Mouse (Mus musculus): ENCODE data around the gene Nkx1-2. TPM values are rescaled to one million over a fixed set of nuclear protein-coding genes. Genes with fewer than 3 reads are reported as not detected.

Nkx1-2 gene
- polyA plus RNA-seq, 1 experiment from 2014 or later = not detected

GRCm38 (mm10) chr7:132595787-132596186 is 3.6 kb downstream of the Nkx1-2 start:
- H3K9me3 ChIP-seq (replicated peaks; ENCODE audit: control insufficient read depth, low read length) = no peaks in the 10 kb centered on the region
- ATAC-seq (no peak), DNase-seq (ENCODE audit: low spot score) (no peak)
- no peak overlapping the region for H3K4me2 ChIP-seq (ENCODE audit: low read length)
- H3K27me3 ChIP-seq (replicated peaks; ENCODE audit: control insufficient read depth, insufficient read depth, low read length) = peaks cover 58% of the 10 kb centered on the region
- H3K36me3 ChIP-seq (ENCODE audit: control insufficient read depth, insufficient read depth, low read length) = no peaks in the 10 kb centered on the region
- no peak overlapping the region for H3K9ac ChIP-seq (ENCODE audit: low read length)
- 84% methylated on average over 3 of the region's 3 CpGs for WGBS
- H3K4me3 ChIP-seq (ENCODE audit: low read depth, low read length) = no peak overlapping the region
- H3K4me1 ChIP-seq (ENCODE audit: control insufficient read depth, insufficient read depth, low read length) = peaks cover 12% of the 10 kb centered on the region; the same call in 1 of the 2 replicates
- H3K27ac ChIP-seq (ENCODE audit: low read depth, low read length) = no peak overlapping the region

GRCm38 (mm10) chr7:132594325-132594724 is 5.1 kb downstream of the Nkx1-2 start:
- H3K27ac ChIP-seq (ENCODE audit: low read depth, low read length) = no peak overlapping the region
- 90% methylated on average over 2 of the region's 2 CpGs for WGBS
- DNase-seq (ENCODE audit: low spot score) (no peak), ATAC-seq (no peak)
- H3K9ac ChIP-seq (ENCODE audit: low read length) = no peak overlapping the region
- peaks cover 43% of the 10 kb centered on the region for H3K27me3 ChIP-seq (replicated peaks; ENCODE audit: control insufficient read depth, insufficient read depth, low read length)
- no peaks in the 10 kb centered on the region for H3K36me3 ChIP-seq (ENCODE audit: control insufficient read depth, insufficient read depth, low read length)
- H3K4me1 ChIP-seq (ENCODE audit: control insufficient read depth, insufficient read depth, low read length) = peaks cover 8% of the 10 kb centered on the region; the same call in 1 of the 2 replicates
- H3K4me2 ChIP-seq (ENCODE audit: low read length) = no peak overlapping the region
- no peaks in the 10 kb centered on the region for H3K9me3 ChIP-seq (replicated peaks; ENCODE audit: control insufficient read depth, low read length)
- H3K4me3 ChIP-seq (ENCODE audit: low read depth, low read length) = no peak overlapping the region

- no peak overlapping the region for H3K9ac ChIP-seq (ENCODE audit: low read length)
- peaks cover 38% of the 10 kb centered on the region for H3K27me3 ChIP-seq (replicated peaks; ENCODE audit: control insufficient read depth, insufficient read depth, low read length)
- peaks cover 8% of the 10 kb centered on the region; the same call in 1 of the 2 replicates for H3K4me1 ChIP-seq (ENCODE audit: control insufficient read depth, insufficient read depth, low read length)
- no peak overlapping the region for H3K4me2 ChIP-seq (ENCODE audit: low read length)
- no peak for ATAC-seq
- no peak for DNase-seq (ENCODE audit: low spot score)
- H3K4me3 ChIP-seq (ENCODE audit: low read depth, low read length) = no peak overlapping the region
- no peaks in the 10 kb centered on the region for H3K36me3 ChIP-seq (ENCODE audit: control insufficient read depth, insufficient read depth, low read length)
- no peaks in the 10 kb centered on the region for H3K9me3 ChIP-seq (replicated peaks; ENCODE audit: control insufficient read depth, low read length)
- H3K27ac ChIP-seq (ENCODE audit: low read depth, low read length) = no peak overlapping the region
- WGBS = 62% methylated on average over 2 of the region's 2 CpGs
These were observed 5.7 kb downstream of the Nkx1-2 start for GRCm38 (mm10) chr7:132593762-132594161.

GRCm38 (mm10) chr7:132589610-132590009 is 9.8 kb downstream of the Nkx1-2 start:
- no peaks in the 10 kb centered on the region for H3K36me3 ChIP-seq (ENCODE audit: control insufficient read depth, insufficient read depth, low read length)
- no peak overlapping the region for H3K9ac ChIP-seq (ENCODE audit: low read length)
- no peak overlapping the region for H3K27ac ChIP-seq (ENCODE audit: low read depth, low read length)
- no peaks in the 10 kb centered on the region for H3K9me3 ChIP-seq (replicated peaks; ENCODE audit: control insufficient read depth, low read length)
- 70% methylated on average over 5 of the region's 5 CpGs for WGBS
- H3K4me2 ChIP-seq (ENCODE audit: low read length) = no peak overlapping the region
- ATAC-seq (no peak), DNase-seq (ENCODE audit: low spot score) (no peak)
- no peaks in the 10 kb centered on the region for H3K4me1 ChIP-seq (ENCODE audit: control insufficient read depth, insufficient read depth, low read length)
- H3K4me3 ChIP-seq (ENCODE audit: low read depth, low read length) = no peak overlapping the region
- no peaks in the 10 kb centered on the region for H3K27me3 ChIP-seq (replicated peaks; ENCODE audit: control insufficient read depth, insufficient read depth, low read length)

- H3K4me2 ChIP-seq (ENCODE audit: low read length) = no peak overlapping the region
- no peaks in the 10 kb centered on the region for H3K9me3 ChIP-seq (replicated peaks; ENCODE audit: control insufficient read depth, low read length)
- no peaks in the 10 kb centered on the region for H3K36me3 ChIP-seq (ENCODE audit: control insufficient read depth, insufficient read depth, low read length)
- DNase-seq (ENCODE audit: low spot score) = no peak
- H3K4me3 ChIP-seq (ENCODE audit: low read depth, low read length) = no peak overlapping the region
- H3K9ac ChIP-seq (ENCODE audit: low read length) = no peak overlapping the region
- no peaks in the 10 kb centered on the region for H3K4me1 ChIP-seq (ENCODE audit: control insufficient read depth, insufficient read depth, low read length)
- 71% methylated on average over 5 of the region's 5 CpGs for WGBS
- no peaks in the 10 kb centered on the region for H3K27me3 ChIP-seq (replicated peaks; ENCODE audit: control insufficient read depth, insufficient read depth, low read length)
- no peak overlapping the region for H3K27ac ChIP-seq (ENCODE audit: low read depth, low read length)
- ATAC-seq = no peak
These were observed 12.3 kb downstream of the Nkx1-2 start for GRCm38 (mm10) chr7:132587167-132587566.

- ATAC-seq (no peak), DNase-seq (ENCODE audit: low spot score) (no peak)
- no peak overlapping the region for H3K4me3 ChIP-seq (ENCODE audit: low read depth, low read length)
- H3K27ac ChIP-seq (ENCODE audit: low read depth, low read length) = no peak overlapping the region
- H3K36me3 ChIP-seq (ENCODE audit: control insufficient read depth, insufficient read depth, low read length) = no peaks in the 10 kb centered on the region
- no peaks in the 10 kb centered on the region for H3K27me3 ChIP-seq (replicated peaks; ENCODE audit: control insufficient read depth, insufficient read depth, low read length)
- no peak overlapping the region for H3K4me2 ChIP-seq (ENCODE audit: low read length)
- H3K9me3 ChIP-seq (replicated peaks; ENCODE audit: control insufficient read depth, low read length) = no peaks in the 10 kb centered on the region
- no peaks in the 10 kb centered on the region for H3K4me1 ChIP-seq (ENCODE audit: control insufficient read depth, insufficient read depth, low read length)
- 74% methylated on average over 3 of the region's 3 CpGs for WGBS
- no peak overlapping the region for H3K9ac ChIP-seq (ENCODE audit: low read length)
These were observed 13.5 kb downstream of the Nkx1-2 start for GRCm38 (mm10) chr7:132585695-132586491.

GRCm38 (mm10) chr7:132581441-132581840 is 18.0 kb downstream of the Nkx1-2 start:
- H3K4me2 ChIP-seq (ENCODE audit: low read length) = no peak overlapping the region
- H3K4me3 ChIP-seq (ENCODE audit: low read depth, low read length) = no peak overlapping the region
- WGBS = 91% methylated on average over 2 of the region's 2 CpGs
- no peaks in the 10 kb centered on the region for H3K36me3 ChIP-seq (ENCODE audit: control insufficient read depth, insufficient read depth, low read length)
- ATAC-seq (no peak), DNase-seq (ENCODE audit: low spot score) (no peak)
- no peaks in the 10 kb centered on the region; the same call in 1 of the 2 replicates for H3K9me3 ChIP-seq (replicated peaks; ENCODE audit: control insufficient read depth, low read length)
- H3K4me1 ChIP-seq (ENCODE audit: control insufficient read depth, insufficient read depth, low read length) = no peaks in the 10 kb centered on the region
- H3K27me3 ChIP-seq (replicated peaks; ENCODE audit: control insufficient read depth, insufficient read depth, low read length) = no peaks in the 10 kb centered on the region
- H3K27ac ChIP-seq (ENCODE audit: low read depth, low read length) = no peak overlapping the region
- H3K9ac ChIP-seq (ENCODE audit: low read length) = no peak overlapping the region

- H3K27me3 ChIP-seq (replicated peaks; ENCODE audit: control insufficient read depth, insufficient read depth, low read length) = no peaks in the 10 kb centered on the region
- H3K36me3 ChIP-seq (ENCODE audit: control insufficient read depth, insufficient read depth, low read length) = no peaks in the 10 kb centered on the region
- H3K4me2 ChIP-seq (ENCODE audit: low read length) = no peak overlapping the region
- DNase-seq (ENCODE audit: low spot score) = no peak
- H3K4me3 ChIP-seq (ENCODE audit: low read depth, low read length) = no peak overlapping the region
- no peaks in the 10 kb centered on the region for H3K4me1 ChIP-seq (ENCODE audit: control insufficient read depth, insufficient read depth, low read length)
- no peaks in the 10 kb centered on the region; the same call in 1 of the 2 replicates for H3K9me3 ChIP-seq (replicated peaks; ENCODE audit: control insufficient read depth, low read length)
- no peak overlapping the region for H3K9ac ChIP-seq (ENCODE audit: low read length)
- no peak overlapping the region for H3K27ac ChIP-seq (ENCODE audit: low read depth, low read length)
- WGBS = 81% methylated on average over 6 of the region's 6 CpGs
- ATAC-seq = no peak
These were observed 18.9 kb downstream of the Nkx1-2 start for GRCm38 (mm10) chr7:132580511-132580910.

GRCm38 (mm10) chr7:132576891-132577290 is 22.5 kb downstream of the Nkx1-2 start:
- 63% methylated on average over 4 of the region's 4 CpGs for WGBS

More at GRCm38 (mm10) chr7:132576891-132577290, 22.5 kb downstream of the Nkx1-2 start:
- Histone ChIP-seq H3K4me1 (ENCODE audit: control insufficient read depth, insufficient read depth, low read length) (peaks cover 17% of the 10 kb centered on the region; the same call in 1 of the 2 replicates), H3K27me3 (replicated peaks; ENCODE audit: control insufficient read depth, insufficient read depth, low read length) (no peaks in the 10 kb centered on the region), H3K9ac (ENCODE audit: low read length) (peak overlapping the region; percentile 35; the same call in 1 of the 2 replicates), H3K4me2 (ENCODE audit: low read length) (peak overlapping the region; percentile 67; the same call in 1 of the 2 replicates), H3K4me3 (ENCODE audit: low read depth, low read length) (no peak overlapping the region), H3K9me3 (replicated peaks; ENCODE audit: control insufficient read depth, low read length) (no peaks in the 10 kb centered on the region; the same call in 1 of the 2 replicates), H3K36me3 (ENCODE audit: control insufficient read depth, insufficient read depth, low read length) (no peaks in the 10 kb centered on the region), H3K27ac (ENCODE audit: low read depth, low read length) (no peak overlapping the region)
- DNase-seq (ENCODE audit: low spot score) (no peak), ATAC-seq (no peak)
